Mouse (Mus musculus) hindbrain, embryonic 12.5 days (tissue): ENCODE measurements around the gene Rap1b. TPM values are rescaled to one million over a fixed set of nuclear protein-coding genes. Genes with fewer than 3 reads are reported as not detected.
A peak's percentile ranks its signal among the peaks of the same experiment; 100 is the strongest.

Source experiments
- ATAC-seq: fragments of 200-750 bp; cut with Nextera tagmentation; 2 replicates; pipeline ENCODE4 v1.8.0; 2017; ENCODE audit warnings: moderate TSS enrichment; ENCODE audit not compliant: low FRiP score
- H3K27ac ChIP-seq: fragments of 300-500 bp; sonication (generic); 2 replicates; pipeline ENCODE4 v1.5.1; 2016; ENCODE audit warnings: mild to moderate bottlenecking
- H3K27me3 ChIP-seq: fragments of 300-500 bp; sonication (generic); 2 replicates; pipeline ENCODE4 v1.6.1; 2016; ENCODE audit warnings: mild to moderate bottlenecking
- H3K36me3 ChIP-seq: fragments of 300-500 bp; sonication (generic); 2 replicates; pipeline ENCODE4 v1.6.1; 2016; ENCODE audit warnings: mild to moderate bottlenecking
- H3K4me1 ChIP-seq: fragments of 300-500 bp; sonication (generic); 2 replicates; pipeline ENCODE4 v1.6.1; 2016
- H3K4me2 ChIP-seq: fragments of 300-500 bp; sonication (generic); replicated peaks from 2 replicates; pipeline ENCODE4 v1.6.1; 2016; ENCODE audit warnings: mild to moderate bottlenecking
- H3K4me3 ChIP-seq: fragments of 300-500 bp; sonication (generic); 2 replicates; pipeline ENCODE4 v1.5.1; 2016; ENCODE audit warnings: mild to moderate bottlenecking
- H3K9ac ChIP-seq: fragments of 300-500 bp; sonication (generic); 2 replicates; pipeline ENCODE4 v1.6.1; 2016; ENCODE audit warnings: mild to moderate bottlenecking, moderate library complexity
- H3K9me3 ChIP-seq: fragments of 300-500 bp; sonication (generic); replicated peaks from 2 replicates; pipeline ENCODE4 v1.6.1; 2016; ENCODE audit warnings: mild to moderate bottlenecking
- WGBS: fragments of 180-500 bp; shearing (Covaris S2); methylation state at CpG from one replicate; pipeline ENCODE4 v1.1.7; 2016; 5-methylcytosine and 5-hydroxymethylcytosine counted together
- polyA plus RNA-seq: library from polyadenylated mRNA; unstranded; fragments of >200 nt; fragmentation: Nextera tagmentation; extraction: Ambion mirVana; gene quantifications from 2 replicates; pipeline ENCODE4 v1.2.1, GENCODE M21; 2016

Gene Rap1b
- polyA plus RNA-seq, 1 experiment from 2014 or later = 148 TPM

DNA sequence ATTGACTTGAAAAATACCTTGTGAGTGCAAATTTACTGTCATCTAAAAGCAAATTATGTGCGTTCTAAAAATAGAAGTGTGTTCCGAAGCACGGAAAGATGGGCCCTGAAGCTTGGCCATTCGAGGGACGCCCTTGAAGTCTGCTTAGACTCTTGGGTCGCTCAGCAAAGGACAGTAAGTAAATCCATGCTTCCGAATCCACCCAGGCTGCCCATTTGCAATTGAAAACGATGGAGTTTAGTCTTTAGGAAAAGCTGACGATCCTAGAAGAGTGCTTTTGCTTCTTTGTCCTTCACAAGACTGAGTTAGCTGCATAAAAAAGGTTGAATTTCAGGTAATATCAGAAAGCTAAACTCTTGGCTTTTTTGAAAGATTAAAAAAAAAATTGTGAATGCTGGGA, 39.9 kb downstream of the Rap1b start:
- no peak for ATAC-seq
- H3K27ac ChIP-seq = no peak overlapping the region
- 59% methylated on average over 9 of the region's 9 CpGs for WGBS
- no peak overlapping the region for H3K9ac ChIP-seq
- H3K4me3 ChIP-seq = no peak overlapping the region
- H3K4me1 ChIP-seq = peaks cover 4% of the 10 kb centered on the region; the same call in 1 of the 2 replicates
- no peaks in the 10 kb centered on the region for H3K9me3 ChIP-seq
- H3K36me3 ChIP-seq = no peaks in the 10 kb centered on the region
- no peaks in the 10 kb centered on the region for H3K27me3 ChIP-seq
- H3K4me2 ChIP-seq = no peak overlapping the region

DNA sequence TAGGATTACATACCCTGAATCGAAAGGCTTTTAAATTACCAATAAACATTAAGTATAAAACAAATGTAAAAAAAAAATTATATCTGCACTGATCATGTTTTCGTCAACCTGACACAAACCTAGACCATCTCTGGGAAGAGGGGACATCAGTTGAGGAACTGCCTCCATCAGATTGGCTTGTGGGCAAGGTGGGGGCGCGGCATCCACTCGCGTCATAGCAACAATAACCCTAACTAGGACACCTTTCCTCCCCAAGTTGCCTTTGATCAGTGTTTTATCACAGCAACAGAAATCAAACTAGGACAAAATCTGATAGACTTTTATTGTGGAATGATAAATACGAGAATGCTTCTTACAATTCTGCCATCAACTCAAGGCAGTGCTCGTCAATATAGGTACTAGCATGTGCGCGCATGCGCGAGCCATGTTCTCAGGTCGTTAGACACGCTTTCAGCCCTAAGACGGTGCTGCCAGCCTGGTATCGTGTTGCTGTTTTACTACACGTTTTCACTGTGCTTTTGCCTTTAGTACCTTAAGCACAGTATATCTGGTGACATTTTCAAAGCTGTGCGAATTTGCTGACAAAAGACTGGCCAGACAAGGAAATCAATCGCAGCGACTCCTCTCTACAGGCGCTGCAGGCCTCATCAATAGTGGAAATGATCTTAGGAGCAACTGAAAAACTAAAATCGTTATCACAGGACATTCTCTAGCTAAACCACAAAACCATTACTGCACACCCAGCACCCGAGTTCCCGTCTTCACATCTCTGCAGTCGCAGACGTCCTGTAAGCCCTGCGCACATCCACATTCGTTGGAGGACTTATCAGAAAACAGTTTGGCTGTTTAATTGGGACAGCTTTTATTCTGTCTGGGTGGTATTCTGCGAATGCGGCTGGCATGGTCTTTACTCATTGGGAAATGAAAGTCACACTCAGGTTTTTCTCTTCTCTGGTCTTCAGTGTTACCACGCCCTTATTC, 41.7 kb downstream of the Rap1b start:
- 92% methylated on average over 31 of the region's 31 CpGs for WGBS
- Histone ChIP-seq H3K27ac (no peak overlapping the region), H3K27me3 (no peaks in the 10 kb centered on the region), H3K4me1 (peaks cover under 1% of the 10 kb centered on the region; the same call in 1 of the 2 replicates), H3K36me3 (no peaks in the 10 kb centered on the region), H3K9ac (no peak overlapping the region), H3K9me3 (no peaks in the 10 kb centered on the region), H3K4me2 (no peak overlapping the region), H3K4me3 (no peak overlapping the region)
- ATAC-seq = no peak

DNA sequence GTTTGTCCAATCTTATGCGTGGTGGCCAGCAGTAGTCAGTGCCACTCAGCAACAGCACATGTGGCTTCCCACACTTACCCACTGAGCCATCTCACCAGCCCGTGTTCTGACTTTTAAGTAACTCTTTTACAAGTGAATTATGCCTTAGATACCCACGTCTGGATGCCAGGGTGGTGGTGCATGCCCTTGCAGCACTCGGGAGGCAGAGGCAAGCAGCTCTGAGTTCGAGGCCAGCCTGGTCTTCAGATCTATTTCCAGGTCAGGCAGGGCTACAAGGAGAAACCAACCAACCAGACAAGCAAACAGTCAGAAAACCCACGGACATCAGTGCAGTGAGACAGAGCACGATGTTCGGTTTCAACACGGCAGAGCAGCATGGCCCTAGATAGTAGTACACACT, 43.9 kb downstream of the Rap1b start:
- no peak for ATAC-seq
- H3K9me3 ChIP-seq = no peaks in the 10 kb centered on the region
- H3K4me2 ChIP-seq = no peak overlapping the region
- 92% methylated on average over 9 of the region's 9 CpGs for WGBS
- no peak overlapping the region for H3K9ac ChIP-seq
- no peaks in the 10 kb centered on the region for H3K36me3 ChIP-seq
- H3K4me1 ChIP-seq = no peaks in the 10 kb centered on the region
- no peak overlapping the region for H3K4me3 ChIP-seq
- H3K27me3 ChIP-seq = no peaks in the 10 kb centered on the region
- no peak overlapping the region for H3K27ac ChIP-seq

DNA sequence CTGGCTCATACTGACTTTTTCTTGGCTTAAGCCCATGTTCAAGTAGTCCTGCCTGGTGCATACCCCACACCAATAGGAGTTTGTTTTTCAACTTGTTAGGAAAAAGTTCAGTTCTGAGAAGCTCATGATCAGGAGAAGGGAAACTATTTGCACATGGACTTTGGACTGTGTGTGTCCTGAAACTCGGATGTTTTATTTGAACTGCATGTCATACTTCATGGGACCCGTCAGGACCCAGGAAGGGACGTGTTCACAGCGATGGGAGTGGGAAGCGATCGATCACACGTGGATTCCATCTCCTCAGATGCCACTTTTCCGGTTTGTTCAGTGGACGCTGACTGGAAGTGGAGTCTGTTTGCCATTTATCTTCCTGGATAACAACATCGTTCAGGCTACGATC, 46.0 kb downstream of the Rap1b start:
- Histone ChIP-seq H3K27ac (no peak overlapping the region), H3K9me3 (no peaks in the 10 kb centered on the region), H3K4me3 (no peak overlapping the region), H3K36me3 (no peaks in the 10 kb centered on the region), H3K9ac (no peak overlapping the region), H3K4me2 (no peak overlapping the region), H3K4me1 (no peaks in the 10 kb centered on the region), H3K27me3 (no peaks in the 10 kb centered on the region)
- 92% methylated on average over 11 of the region's 11 CpGs for WGBS
- ATAC-seq = no peak

DNA sequence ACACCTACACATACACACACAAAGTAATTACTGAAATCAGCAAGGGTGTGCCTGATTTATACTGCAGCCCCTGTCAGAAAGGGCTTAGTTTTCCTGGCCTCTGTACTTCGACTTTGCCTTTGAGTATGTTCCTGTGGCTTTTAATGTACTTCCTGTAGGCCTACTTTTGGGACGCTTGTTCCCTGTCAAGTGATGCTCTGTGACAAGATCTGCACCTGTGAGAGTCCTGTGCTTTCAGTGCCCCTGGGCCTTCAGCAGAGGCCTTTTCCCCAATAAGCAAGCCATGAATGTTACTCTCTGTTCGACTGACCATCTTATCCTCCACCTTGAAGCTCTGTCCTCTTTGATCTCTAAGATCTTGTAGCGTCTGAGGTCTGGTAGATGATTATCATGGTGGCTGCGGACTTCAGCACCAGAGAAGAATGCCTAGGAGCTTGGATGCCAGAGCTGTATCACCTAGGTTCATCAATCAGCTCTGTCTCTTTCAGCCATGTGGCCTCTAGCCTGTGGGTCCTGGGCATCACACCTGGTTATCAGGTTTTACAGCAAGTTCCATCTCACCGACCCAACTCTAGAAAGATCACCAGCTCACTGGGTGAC, 47.3 kb downstream of the Rap1b start:
- Histone ChIP-seq H3K4me3 (no peak overlapping the region), H3K4me2 (no peak overlapping the region), H3K4me1 (no peaks in the 10 kb centered on the region), H3K9me3 (no peaks in the 10 kb centered on the region), H3K27me3 (no peaks in the 10 kb centered on the region), H3K27ac (no peak overlapping the region), H3K36me3 (no peaks in the 10 kb centered on the region), H3K9ac (no peak overlapping the region)
- 89% methylated on average over 6 of the region's 6 CpGs for WGBS
- ATAC-seq = no peak

DNA sequence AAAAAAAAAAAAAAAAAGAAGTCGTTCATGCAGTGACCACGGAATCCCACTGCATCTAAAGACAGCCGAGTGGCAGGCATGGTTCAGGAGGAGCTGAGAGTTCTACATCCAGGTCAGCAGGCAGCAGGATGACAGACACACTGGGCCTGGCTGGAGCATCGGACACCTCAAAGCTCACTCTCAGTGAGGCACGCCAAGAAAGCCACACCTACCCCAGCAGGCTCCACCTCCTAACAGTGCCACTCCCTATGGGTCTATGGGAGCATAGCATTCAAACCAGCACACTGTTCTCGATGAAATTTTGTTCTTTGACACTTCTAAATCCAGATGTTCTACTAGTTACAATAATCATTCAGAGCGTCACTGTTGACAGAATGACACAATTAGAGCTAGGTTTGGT, 48.2 kb downstream of the Rap1b start:
- Histone ChIP-seq H3K9ac (no peak overlapping the region), H3K27ac (no peak overlapping the region), H3K4me1 (no peaks in the 10 kb centered on the region), H3K4me2 (no peak overlapping the region), H3K27me3 (no peaks in the 10 kb centered on the region), H3K4me3 (no peak overlapping the region), H3K9me3 (no peaks in the 10 kb centered on the region), H3K36me3 (no peaks in the 10 kb centered on the region)
- no peak for ATAC-seq
- 78% methylated on average over 7 of the region's 7 CpGs for WGBS

DNA sequence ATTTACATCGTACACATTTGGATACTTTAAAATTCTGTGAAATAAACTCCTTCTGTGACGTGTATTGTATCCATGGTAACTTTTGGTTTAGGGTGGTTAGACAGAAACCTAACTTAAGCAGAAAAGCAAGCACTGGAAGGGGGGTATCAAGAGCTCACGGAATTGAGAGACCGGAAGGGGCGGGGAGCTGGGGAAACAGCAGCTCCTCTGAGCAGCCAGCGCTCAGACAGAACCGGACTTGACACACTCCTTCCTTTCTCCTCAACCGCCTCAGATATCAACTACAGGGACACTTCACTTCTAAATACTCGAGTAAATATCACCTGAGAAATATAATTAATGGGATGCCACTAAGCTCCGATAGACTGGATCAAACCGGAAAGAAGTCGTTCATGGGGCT, 48.7 kb downstream of the Rap1b start:
- 90% methylated on average over 12 of the region's 12 CpGs for WGBS

DNA sequence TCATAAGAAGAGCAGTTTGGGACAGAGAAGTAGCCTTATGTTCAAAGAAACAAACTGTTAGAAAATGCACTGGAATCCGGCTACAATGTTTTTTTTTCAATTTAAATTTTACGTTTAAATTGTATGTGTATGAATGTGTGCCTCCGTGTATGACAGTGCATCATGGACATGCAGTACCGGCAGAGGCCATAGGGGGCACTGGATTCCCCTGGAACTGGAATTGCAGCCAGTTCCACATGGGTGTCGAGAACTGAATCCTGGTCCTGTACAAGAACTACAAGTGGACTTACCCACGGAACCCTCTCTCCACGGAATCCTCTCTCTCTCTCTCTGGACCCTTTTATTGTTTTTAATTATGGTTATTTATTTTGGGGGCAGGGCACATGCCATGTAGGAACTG, 49.7 kb downstream of the Rap1b start:
- no peak overlapping the region for H3K27ac ChIP-seq
- WGBS = 94% methylated on average over 7 of the region's 7 CpGs
- H3K4me1 ChIP-seq = peaks cover 9% of the 10 kb centered on the region
- no peak for ATAC-seq
- no peak overlapping the region for H3K4me2 ChIP-seq
- H3K9me3 ChIP-seq = no peaks in the 10 kb centered on the region
- H3K9ac ChIP-seq = no peak overlapping the region
- no peak overlapping the region for H3K4me3 ChIP-seq
- H3K27me3 ChIP-seq = no peaks in the 10 kb centered on the region
- no peaks in the 10 kb centered on the region for H3K36me3 ChIP-seq

More for the DNA sequence above, 48.7 kb downstream of the Rap1b start:
- Histone ChIP-seq H3K4me2 (no peak overlapping the region), H3K4me1 (no peaks in the 10 kb centered on the region; the same call in 1 of the 2 replicates), H3K4me3 (no peak overlapping the region), H3K36me3 (no peaks in the 10 kb centered on the region), H3K27me3 (no peaks in the 10 kb centered on the region), H3K27ac (no peak overlapping the region), H3K9me3 (no peaks in the 10 kb centered on the region), H3K9ac (no peak overlapping the region)
- no peak for ATAC-seq

DNA sequence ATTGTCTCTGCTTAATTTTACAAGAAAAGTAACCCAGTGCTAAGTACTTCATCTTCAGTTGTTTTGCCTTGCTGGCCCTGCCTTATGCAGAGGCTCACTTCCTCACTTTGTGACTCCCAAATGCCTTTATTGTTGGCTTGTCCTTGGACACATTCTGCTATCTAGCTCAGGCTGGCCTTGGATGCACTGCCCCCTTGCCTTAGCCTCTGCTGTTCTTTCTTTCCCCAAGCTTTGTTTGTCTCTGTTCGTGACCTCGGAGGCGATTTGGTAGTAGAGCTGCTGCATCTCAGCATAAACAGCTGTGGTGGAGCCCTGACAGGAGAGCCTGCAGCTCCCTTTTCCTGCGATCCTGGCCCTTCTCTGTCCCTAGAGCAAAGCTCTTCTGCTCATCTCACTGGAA, 50.6 kb downstream of the Rap1b start:
- WGBS = 82% methylated on average over 4 of the region's 4 CpGs
- Histone ChIP-seq H3K9me3 (no peaks in the 10 kb centered on the region), H3K27me3 (no peaks in the 10 kb centered on the region), H3K4me2 (no peak overlapping the region), H3K4me3 (no peak overlapping the region), H3K9ac (no peak overlapping the region), H3K36me3 (no peaks in the 10 kb centered on the region), H3K27ac (no peak overlapping the region), H3K4me1 (peaks cover 12% of the 10 kb centered on the region)
- no peak for ATAC-seq

DNA sequence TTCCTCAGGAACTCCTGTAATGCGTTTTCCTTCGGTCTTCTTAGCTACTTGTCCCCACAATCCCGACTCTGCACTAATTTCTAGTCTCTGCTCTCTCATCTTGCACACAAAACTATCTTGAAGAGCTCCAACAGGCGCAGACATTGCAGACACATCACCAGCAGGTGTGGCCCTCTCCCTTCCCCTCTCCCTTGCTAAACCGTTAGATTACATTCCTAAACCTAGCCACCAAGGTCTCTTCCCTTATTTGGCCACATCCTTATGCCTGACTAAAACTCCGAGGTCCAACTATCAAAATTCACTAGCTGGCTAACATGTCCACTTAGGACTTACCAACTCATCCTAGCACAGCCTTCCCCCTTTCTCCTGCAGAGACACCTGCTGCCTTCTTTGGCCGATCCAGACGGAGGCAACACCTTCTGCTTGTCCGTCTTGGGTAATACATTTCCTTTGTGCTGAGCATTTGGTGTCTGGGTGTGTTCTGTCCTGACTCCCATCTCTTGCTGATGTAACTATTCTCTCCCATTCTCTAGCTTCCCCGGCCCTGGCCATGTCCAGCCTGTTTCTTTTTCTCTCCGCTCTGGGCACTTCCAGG, 52.3 kb downstream of the Rap1b start:
- Histone ChIP-seq H3K27ac (no peak overlapping the region), H3K4me2 (peak overlapping the region; percentile 56), H3K9ac (no peak overlapping the region), H3K9me3 (no peaks in the 10 kb centered on the region), H3K4me3 (no peak overlapping the region), H3K36me3 (no peaks in the 10 kb centered on the region), H3K27me3 (no peaks in the 10 kb centered on the region), H3K4me1 (peaks cover 12% of the 10 kb centered on the region)
- ATAC-seq = no peak
- 82% methylated on average over 11 of the region's 11 CpGs for WGBS

DNA sequence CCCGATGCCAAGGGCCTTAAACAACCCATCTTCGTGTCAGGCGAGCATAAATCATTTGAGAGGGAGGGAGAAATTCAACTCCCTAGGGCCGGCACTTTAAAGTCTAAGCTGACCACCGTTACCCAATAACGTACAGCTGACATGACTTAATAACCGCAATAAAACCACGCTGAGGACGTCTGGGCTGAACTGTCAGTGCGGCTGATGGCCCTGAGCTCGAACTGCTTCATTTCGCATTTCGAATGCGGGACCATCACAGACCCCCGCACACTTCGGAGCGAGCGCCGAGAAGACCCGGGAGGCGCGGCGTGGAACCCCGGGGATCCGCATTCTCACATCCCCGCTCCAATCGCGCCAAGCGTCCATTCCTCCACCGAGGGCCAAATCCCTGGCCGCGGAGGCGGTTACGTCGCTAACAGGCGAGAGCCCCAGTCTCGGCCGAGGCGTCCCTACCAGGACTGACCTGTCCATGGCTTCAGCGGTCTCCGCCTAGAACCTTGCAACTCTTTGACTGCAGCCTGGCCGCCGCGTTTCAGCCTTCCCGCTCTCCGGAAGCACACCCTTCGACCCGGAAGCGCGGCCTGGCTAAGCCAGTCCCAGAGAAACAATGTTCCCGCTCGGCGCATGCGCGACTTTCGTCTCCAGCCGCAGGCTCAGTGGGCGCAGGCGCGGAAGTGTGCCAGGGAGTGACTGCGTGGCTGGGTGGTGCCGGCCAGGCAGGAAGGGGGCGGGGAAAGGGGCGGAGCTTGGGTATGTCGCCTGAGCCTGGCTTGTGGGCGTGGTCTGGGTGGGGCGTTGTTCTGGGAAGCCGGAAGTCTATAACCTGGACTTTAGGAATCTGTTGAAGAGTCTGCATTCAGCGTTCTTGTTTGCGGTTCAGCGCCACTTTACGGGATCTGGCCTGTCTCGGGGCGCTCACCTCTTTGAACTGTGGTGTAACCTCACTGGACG, 53.4 kb downstream of the Rap1b start, which contains the start of gene Nup107:
Gene Nup107 (minus strand): TSS at position 565 of the 951 bp plus-strand sequence.
- peaks cover 12% of the 10 kb centered on the region for H3K4me1 ChIP-seq
- no peaks in the 10 kb centered on the region for H3K27me3 ChIP-seq
- peaks cover 4% of the 10 kb centered on the region; the same call in 1 of the 2 replicates for H3K36me3 ChIP-seq
- H3K4me2 ChIP-seq = peak within 1 kb of the TSS; percentile 92
- H3K9ac ChIP-seq = peak within 1 kb of the TSS; percentile 75
- WGBS = under 1% methylated on average over 75 of the region's 75 CpGs
- peak; percentile 98 for ATAC-seq
- H3K9me3 ChIP-seq = no peaks in the 10 kb centered on the region
- peak within 1 kb of the TSS; percentile 87 for H3K4me3 ChIP-seq
- H3K27ac ChIP-seq = peak within 1 kb of the TSS; percentile 71
